Mouse (Mus musculus) olfactory bulb, adult 2 months (tissue): ENCODE results near the gene 2200002J24Rik.

ENCODE experiments used
- CTCF ChIP-seq: fragments of 200-500 bp; IDR thresholded peaks from 2 replicates; pipeline ENCODE4 v1.5.1; 2012; ENCODE audit warnings: low read depth, mild to moderate bottlenecking, low read length, moderate library complexity; ENCODE audit not compliant: insufficient read depth
- POLR2A ChIP-seq: fragments of 200-500 bp; IDR thresholded peaks from 2 replicates; pipeline ENCODE4 v1.6.1; 2012; ENCODE audit warnings: mild to moderate bottlenecking, low read depth, low read length, moderate library complexity; ENCODE audit not compliant: insufficient read depth

- TF ChIP-seq CTCF (no peak), POLR2A (no peak)
Measured at GRCm38 (mm10) chr7:30665321-30665720, 33.4 kb upstream of the 2200002J24Rik start.
